15 mouse cellular contexts compared by ENCODE assay signal in the genomic region with DNA sequence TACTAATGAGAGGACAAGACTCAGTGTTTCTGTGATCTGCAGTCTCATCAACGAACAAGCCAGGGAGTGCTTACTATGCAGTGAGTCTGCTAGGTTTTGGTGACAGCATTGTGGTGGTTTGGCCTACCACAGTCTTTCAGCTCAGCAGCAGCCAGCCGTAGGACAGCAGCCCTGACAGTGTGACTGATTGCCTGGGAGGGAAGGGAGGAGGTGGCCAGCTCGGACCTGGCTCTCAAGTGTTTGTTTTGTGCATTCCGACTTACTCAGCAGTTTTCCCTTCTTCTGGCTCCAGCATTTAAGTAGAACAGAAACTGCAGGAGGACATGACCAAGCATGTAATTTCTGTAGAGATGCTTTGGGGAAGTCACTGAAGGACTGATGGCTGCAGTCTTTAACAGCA. TPM values are rescaled to one million over a fixed set of nuclear protein-coding genes. Genes with fewer than 3 reads are reported as not detected.
A peak's percentile ranks its signal among the peaks of the same experiment; 100 is the strongest.
DNase-seq lines count a peak whose midpoint lies in the region; ATAC-seq and TF ChIP-seq lines count a peak whose summit lies in the region.
"Had no signal": no experiment of that assay in that cellular context is flagged by ENCODE, and none has a peak within 500 bp of the region (broad histone marks: within the 10 kb centered on the region; RNA-seq: fewer than 3 reads in every experiment).

No protein-coding gene starts in this region.

- no peaks in the 10 kb centered on the region for H3K27me3 ChIP-seq in lung, embryonic 14.5 days (ENCODE audit: insufficient read depth, low read length)
- no peaks in the 10 kb centered on the region for H3K27me3 ChIP-seq in stomach, embryonic 16.5 days (ENCODE audit: control insufficient read depth, insufficient read depth, low read length)
- H3K27me3 ChIP-seq in hindbrain, postnatal 0 days (ENCODE audit: insufficient read depth, low read length) = no peaks in the 10 kb centered on the region
- no peaks in the 10 kb centered on the region for H3K27me3 ChIP-seq in forebrain, embryonic 16.5 days (replicated peaks; ENCODE audit: control insufficient read depth, insufficient read depth, low read length)
- H3K27me3 ChIP-seq: neural tube, embryonic 12.5 days had no signal

- peak; percentile 80; the same call in 1 of the 2 replicates for ATAC-seq in lung, embryonic 14.5 days (ENCODE audit: insufficient read depth)
- ATAC-seq in stomach, embryonic 16.5 days (ENCODE audit: insufficient read depth, low FRiP score) = peak; percentile 68; the same call in 1 of the 2 replicates
- ATAC-seq in hindbrain, postnatal 0 days = no peak
- ATAC-seq in forebrain, embryonic 16.5 days = no peak

- no peak overlapping the region for H3K27ac ChIP-seq in lung, embryonic 14.5 days (ENCODE audit: low read depth)
- H3K27ac ChIP-seq in stomach, embryonic 16.5 days (ENCODE audit: low read length) = 0 out of 2 replicates have a peak overlapping the region, but pooled peaks have one; percentile 9
- H3K27ac ChIP-seq in hindbrain, postnatal 0 days = no peak overlapping the region
- no peak overlapping the region for H3K27ac ChIP-seq in forebrain, embryonic 16.5 days (ENCODE audit: low read length)
- H3K27ac ChIP-seq: heart, adult 2 months; hindbrain, embryonic 10.5 days; midbrain, embryonic 10.5 days; neural tube, embryonic 12.5 days had no signal

- peak; percentile 57 for DNase-seq in embryo, embryonic 10 days (ENCODE audit: low spot score)
- no peak for DNase-seq in embryo, embryonic 11 days
- DNase-seq in urinary bladder, adult 18-20 months (ENCODE audit: low spot score in 2 of 2) = peak; percentile 30 to 56
- DNase-seq in urinary bladder, postnatal 25 days (ENCODE audit: low spot score) = no peak
- peak; percentile 64 for DNase-seq in lung, embryonic 14.5 days
- no peak for DNase-seq in hindbrain, postnatal 0 days (ENCODE audit: low spot score)
- DNase-seq: cerebellum, postnatal 10 days; heart, adult 2 months; left cerebral cortex, postnatal 4 days; right cerebral cortex, adult 18-20 months had no signal

- H3K9me3 ChIP-seq in lung, embryonic 14.5 days (ENCODE audit: low read depth, low read length) = no peaks in the 10 kb centered on the region
- H3K9me3 ChIP-seq in stomach, embryonic 16.5 days (replicated peaks; ENCODE audit: control insufficient read depth, low read length) = no peaks in the 10 kb centered on the region
- H3K9me3 ChIP-seq in hindbrain, postnatal 0 days (ENCODE audit: low read length) = no peaks in the 10 kb centered on the region
- no peaks in the 10 kb centered on the region for H3K9me3 ChIP-seq in forebrain, embryonic 16.5 days (ENCODE audit: control insufficient read depth, low read length)
- H3K9me3 ChIP-seq: hindbrain, embryonic 10.5 days; midbrain, embryonic 10.5 days; neural tube, embryonic 12.5 days had no signal

- H3K4me2 ChIP-seq in lung, embryonic 14.5 days = no peak overlapping the region
- no peak overlapping the region for H3K4me2 ChIP-seq in stomach, embryonic 16.5 days (ENCODE audit: low read depth, low read length)
- H3K4me2 ChIP-seq in hindbrain, postnatal 0 days (ENCODE audit: low read depth, low read length) = no peak overlapping the region
- H3K4me2 ChIP-seq in forebrain, embryonic 16.5 days (ENCODE audit: low read length) = no peak overlapping the region
- H3K4me2 ChIP-seq: neural tube, embryonic 12.5 days had no signal

- H3K4me1 ChIP-seq in lung, embryonic 14.5 days (ENCODE audit: insufficient read depth) = no peaks in the 10 kb centered on the region
- no peaks in the 10 kb centered on the region for H3K4me1 ChIP-seq in stomach, embryonic 16.5 days (ENCODE audit: control insufficient read depth, insufficient read depth, low read length)
- H3K4me1 ChIP-seq in hindbrain, postnatal 0 days (ENCODE audit: insufficient read depth, low read length) = no peaks in the 10 kb centered on the region
- no peaks in the 10 kb centered on the region for H3K4me1 ChIP-seq in forebrain, embryonic 16.5 days (replicated peaks; ENCODE audit: control insufficient read depth, insufficient read depth, low read length)
- H3K4me1 ChIP-seq: hindbrain, embryonic 10.5 days; neural tube, embryonic 12.5 days had no signal

- no peak overlapping the region for H3K9ac ChIP-seq in lung, embryonic 14.5 days
- H3K9ac ChIP-seq in stomach, embryonic 16.5 days (ENCODE audit: low read length) = no peak overlapping the region
- H3K9ac ChIP-seq in hindbrain, postnatal 0 days (replicated peaks; ENCODE audit: low read length) = no peak overlapping the region
- no peak overlapping the region for H3K9ac ChIP-seq in forebrain, embryonic 16.5 days (replicated peaks; ENCODE audit: low read depth, low read length)
- H3K9ac ChIP-seq: neural tube, embryonic 12.5 days had no signal

- H3K4me3 ChIP-seq in lung, embryonic 14.5 days (ENCODE audit: low read depth, low read length) = no peak overlapping the region
- no peak overlapping the region for H3K4me3 ChIP-seq in stomach, embryonic 16.5 days (replicated peaks; ENCODE audit: low read length)
- H3K4me3 ChIP-seq in hindbrain, postnatal 0 days (ENCODE audit: low read length) = no peak overlapping the region
- H3K4me3 ChIP-seq in forebrain, embryonic 16.5 days (replicated peaks; ENCODE audit: low read length) = no peak overlapping the region
- H3K4me3 ChIP-seq: heart, adult 2 months; hindbrain, embryonic 10.5 days; midbrain, embryonic 10.5 days; neural tube, embryonic 12.5 days had no signal

- TF ChIP-seq CTCF in lung, embryonic 14.5 days (IDR thresholded peaks at IDR 0.05; ENCODE audit: low read depth) = no peak
- no peak for TF ChIP-seq CTCF in hindbrain, postnatal 0 days (IDR thresholded peaks at IDR 0.05; ENCODE audit: low read depth)

- peaks cover 41% of the 10 kb centered on the region; the same call in 1 of the 2 replicates for H3K36me3 ChIP-seq in lung, embryonic 14.5 days (ENCODE audit: insufficient read depth)
- H3K36me3 ChIP-seq in stomach, embryonic 16.5 days (ENCODE audit: control insufficient read depth, insufficient read depth, low read length) = no peaks in the 10 kb centered on the region
- no peaks in the 10 kb centered on the region; the same call in 1 of the 2 replicates for H3K36me3 ChIP-seq in hindbrain, postnatal 0 days (ENCODE audit: insufficient read depth, low read length)
- no peaks in the 10 kb centered on the region; the same call in 1 of the 2 replicates for H3K36me3 ChIP-seq in forebrain, embryonic 16.5 days (ENCODE audit: control insufficient read depth, insufficient read depth)

- 15% methylated on average over 4 of the region's 4 CpGs for WGBS in lung, embryonic 14.5 days
- 18% methylated on average over 4 of the region's 4 CpGs for WGBS in stomach, embryonic 16.5 days
- WGBS in hindbrain, postnatal 0 days = 37% methylated on average over 4 of the region's 4 CpGs
- 76% methylated on average over 4 of the region's 4 CpGs for WGBS in forebrain, embryonic 16.5 days

RNA-seq across cellular contexts. Expression of a gene that starts 39.2 kb away (rescaled TPM):
- polyA plus RNA-seq in lung, embryonic 14.5 days (2014; fragmentation: Nextera tagmentation; extraction: Ambion mirVana) = 81.0 and 83.9 TPM in 2 replicates
- polyA plus RNA-seq in stomach, embryonic 16.5 days (2015; fragmentation: Nextera tagmentation; extraction: Ambion mirVana) = 74.1 and 77.5 TPM in 2 replicates
- 67.5 and 73.4 TPM in 2 replicates for total RNA-seq in hindbrain, postnatal 0 days (2014; rRNA removed)
- 74.9 and 75.2 TPM in 2 replicates for polyA plus RNA-seq in hindbrain, postnatal 0 days (2015; fragmentation: Nextera tagmentation; extraction: Ambion mirVana)
- 76.0 and 76.4 TPM in 2 replicates for polyA plus RNA-seq in forebrain, embryonic 16.5 days (2015; fragmentation: Nextera tagmentation; extraction: Ambion mirVana)

Comparison
In these comparisons a context has a peak if more than half of its experiments do, and no peak if none do; other contexts are left out.
1. DNase-seq: peak in embryo, embryonic 10 days (single experiment), urinary bladder, adult 18-20 months (2 of 2) and lung, embryonic 14.5 days (single experiment); none in embryo, embryonic 11 days (single experiment), urinary bladder, postnatal 25 days (single experiment) and hindbrain, postnatal 0 days (single experiment).
2. ATAC-seq: peak in lung, embryonic 14.5 days (single experiment) and stomach, embryonic 16.5 days (single experiment); none in hindbrain, postnatal 0 days (single experiment) and forebrain, embryonic 16.5 days (single experiment).